Mouse (Mus musculus) intestine, postnatal 0 days (tissue): ENCODE data around the gene Socs2. TPM values are rescaled to one million over a fixed set of nuclear protein-coding genes. Genes with fewer than 3 reads are reported as not detected.

Experiments used
- ATAC-seq: fragments of 200-750 bp; cut with Nextera tagmentation; 2 replicates; pipeline ENCODE4 v1.8.0; 2017; ENCODE audit warnings: mild to moderate bottlenecking, moderate TSS enrichment, moderate library complexity
- H3K27ac ChIP-seq: fragments of 300-500 bp; sonication (generic); 2 replicates; pipeline ENCODE4 v1.5.1; 2014; ENCODE audit warnings: mild to moderate bottlenecking, low read depth, low read length, moderate library complexity
- H3K27me3 ChIP-seq: fragments of 300-500 bp; sonication (generic); replicated peaks from 2 replicates; pipeline ENCODE4 v1.6.1; 2014; ENCODE audit warnings: low read length, mixed read lengths; ENCODE audit not compliant: control insufficient read depth, insufficient read depth
- H3K36me3 ChIP-seq: fragments of 300-500 bp; sonication (generic); 2 replicates; pipeline ENCODE4 v1.6.1; 2014; ENCODE audit warnings: mild to moderate bottlenecking, moderate library complexity; ENCODE audit not compliant: control insufficient read depth, insufficient read depth
- H3K4me1 ChIP-seq: fragments of 300-500 bp; sonication (generic); replicated peaks from 2 replicates; pipeline ENCODE4 v1.6.1; 2014; ENCODE audit warnings: antibody characterized with exemption, low read length, mixed read lengths; ENCODE audit not compliant: control insufficient read depth, insufficient read depth
- H3K4me2 ChIP-seq: fragments of 300-500 bp; sonication (generic); replicated peaks from 2 replicates; pipeline ENCODE4 v1.6.1; 2014; ENCODE audit warnings: low read depth, mild to moderate bottlenecking, moderate library complexity
- H3K4me3 ChIP-seq: fragments of 300-500 bp; sonication (generic); 2 replicates; pipeline ENCODE4 v1.5.1; 2014; ENCODE audit warnings: low read depth, low read length
- H3K9ac ChIP-seq: fragments of 300-500 bp; sonication (generic); 2 replicates; pipeline ENCODE4 v1.6.1; 2014; ENCODE audit warnings: mild to moderate bottlenecking, low read depth, low read length
- H3K9me3 ChIP-seq: fragments of 300-500 bp; sonication (generic); 2 replicates; pipeline ENCODE4 v1.6.1; 2016; ENCODE audit warnings: mixed run types; ENCODE audit not compliant: control insufficient read depth
- CTCF ChIP-seq: sonication (generic); IDR thresholded peaks from 2 replicates; pipeline ENCODE4 v1.5.1; 2016; ENCODE audit warnings: low read depth, mild to moderate bottlenecking, control low read depth, antibody characterized with exemption, moderate library complexity
- WGBS: fragments of 180-500 bp; shearing (Covaris S2); extraction: QIAGEN DNeasy Blood & Tissue Kit; methylation state at CpG from one replicate; pipeline ENCODE4 v1.1.7; 2014; 5-methylcytosine and 5-hydroxymethylcytosine counted together
- polyA plus RNA-seq: library from polyadenylated mRNA; unstranded; fragments of >200 nt; fragmentation: Nextera tagmentation; extraction: Ambion mirVana; gene quantifications from 2 replicates; pipeline ENCODE4 v1.2.1, GENCODE M21; 2015

Socs2 gene
- polyA plus RNA-seq, 1 experiment from 2014 or later, result 158 TPM

DNA sequence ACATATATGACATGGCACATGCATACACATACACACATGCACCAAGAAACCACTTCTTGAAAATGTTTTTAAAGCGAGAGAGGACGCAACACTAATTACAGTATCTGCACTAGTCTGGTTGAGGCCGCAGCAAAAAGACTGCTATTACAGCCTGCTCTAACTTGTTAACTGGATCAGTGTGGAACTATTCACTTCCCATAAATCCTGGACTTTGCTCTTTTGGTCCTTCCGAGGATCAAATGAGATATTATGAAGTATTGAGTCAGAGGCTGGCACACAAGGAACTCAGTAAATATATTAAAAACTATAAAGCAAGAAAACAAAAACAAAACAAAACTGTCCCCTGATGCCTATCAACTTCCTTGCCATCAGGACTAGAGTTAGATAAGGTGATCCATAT lies 6.8 kb downstream of the Socs2 start:
- TF ChIP-seq CTCF, result no peak
- H3K9ac ChIP-seq, result no peak overlapping the region
- ATAC-seq, result peak; percentile 70
- H3K27me3 ChIP-seq, result no peaks in the 10 kb centered on the region
- H3K9me3 ChIP-seq, result no peaks in the 10 kb centered on the region
- H3K4me1 ChIP-seq, result 0 out of 2 replicates have a peak, but pooled peaks cover 7% of the 10 kb centered on the region
- peaks cover 26% of the 10 kb centered on the region; the same call in 1 of the 2 replicates for H3K36me3 ChIP-seq
- 34% methylated on average over 4 of the region's 4 CpGs for WGBS
- peak overlapping the region; percentile 61 for H3K4me2 ChIP-seq
- H3K27ac ChIP-seq, result peak overlapping the region; percentile 76
- H3K4me3 ChIP-seq, result peak overlapping the region; percentile 21

DNA sequence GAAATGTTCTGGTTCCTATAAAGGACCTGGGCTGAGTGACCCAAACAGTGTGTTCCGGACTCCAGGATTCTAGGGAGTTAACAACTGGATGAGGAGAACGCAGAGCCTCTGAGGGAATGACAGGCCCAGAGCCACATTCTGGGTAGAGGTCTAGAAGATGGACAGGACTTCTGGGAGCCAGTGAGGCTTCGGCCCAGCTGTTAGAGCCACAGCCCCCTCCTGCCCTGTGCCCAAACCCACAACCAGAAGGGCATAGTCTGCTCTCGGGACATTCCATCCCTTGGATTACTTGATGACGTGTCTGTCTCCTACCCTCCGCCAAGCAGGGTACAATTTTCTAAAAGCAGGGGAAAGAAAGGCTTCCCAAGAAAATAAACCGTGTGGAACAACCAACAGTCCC lies 7.8 kb downstream of the Socs2 start:
- Histone ChIP-seq H3K9me3 (no peaks in the 10 kb centered on the region), H3K9ac (no peak overlapping the region), H3K27me3 (no peaks in the 10 kb centered on the region), H3K4me1 (0 out of 2 replicates have a peak, but pooled peaks cover 7% of the 10 kb centered on the region), H3K4me2 (peak overlapping the region; percentile 61), H3K36me3 (peaks cover 26% of the 10 kb centered on the region; the same call in 1 of the 2 replicates), H3K27ac (no peak overlapping the region), H3K4me3 (no peak overlapping the region)
- WGBS, result 81% methylated on average over 7 of the region's 7 CpGs
- no peak for TF ChIP-seq CTCF
- no peak for ATAC-seq

DNA sequence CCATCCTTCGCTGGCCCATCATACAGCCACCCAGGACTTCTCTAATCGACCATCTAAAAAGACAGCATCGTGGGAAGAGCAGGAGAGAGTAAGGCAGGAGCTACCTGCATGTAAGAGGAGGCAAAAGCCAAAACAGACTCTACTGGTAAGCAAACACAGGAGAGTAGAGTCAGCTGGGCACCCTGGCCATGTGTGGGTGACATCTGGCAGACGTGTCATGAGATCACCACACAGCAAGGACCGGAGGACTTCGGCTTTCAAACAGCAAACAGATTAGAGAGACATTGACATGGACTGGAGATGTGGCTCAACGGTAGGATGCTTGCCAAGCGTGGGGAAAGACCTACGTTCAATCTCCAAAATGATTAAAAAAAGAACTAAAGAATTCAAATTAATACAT lies 8.5 kb downstream of the Socs2 start:
- H3K27me3 ChIP-seq, result no peaks in the 10 kb centered on the region
- H3K9me3 ChIP-seq, result no peaks in the 10 kb centered on the region
- no peak overlapping the region for H3K4me3 ChIP-seq
- WGBS, result 64% methylated on average over 9 of the region's 9 CpGs
- H3K27ac ChIP-seq, result no peak overlapping the region
- H3K36me3 ChIP-seq, result peaks cover 26% of the 10 kb centered on the region; the same call in 1 of the 2 replicates
- no peak for TF ChIP-seq CTCF
- H3K4me2 ChIP-seq, result no peak overlapping the region
- H3K4me1 ChIP-seq, result 0 out of 2 replicates have a peak, but pooled peaks cover 7% of the 10 kb centered on the region
- H3K9ac ChIP-seq, result no peak overlapping the region
- ATAC-seq, result no peak

DNA sequence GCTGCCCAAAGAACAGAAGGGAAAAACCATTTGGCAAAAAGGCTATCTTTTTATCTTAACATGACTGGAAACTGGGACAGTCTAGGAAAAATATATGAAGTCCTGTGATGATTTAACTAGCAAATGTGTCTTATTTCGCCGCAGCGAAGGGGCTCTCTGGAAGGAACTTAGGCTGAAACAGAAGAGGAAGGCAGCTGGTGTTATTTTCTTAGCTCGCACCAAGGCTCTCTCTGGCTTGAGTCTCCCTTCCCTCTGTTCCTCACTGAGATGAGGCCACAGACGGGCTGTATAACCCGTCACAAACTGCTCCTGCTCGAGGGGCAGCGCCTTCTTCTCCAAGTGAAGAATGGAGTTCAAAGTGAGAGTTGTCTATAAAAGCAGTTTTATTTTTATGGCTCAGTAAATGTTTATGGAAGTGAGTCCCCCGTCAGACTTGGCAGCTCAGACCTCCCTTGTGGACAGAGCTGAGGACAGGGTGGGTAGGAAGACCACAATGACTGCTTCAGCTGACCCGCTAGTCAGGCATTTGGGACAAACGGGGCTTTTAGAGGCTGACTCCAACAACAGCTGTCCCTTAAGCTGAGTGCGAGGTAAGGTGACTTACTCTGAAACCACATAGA lies 9.3 kb downstream of the Socs2 start:
- H3K4me2 ChIP-seq, result no peak overlapping the region
- no peak for TF ChIP-seq CTCF
- H3K9me3 ChIP-seq, result no peaks in the 10 kb centered on the region
- no peak for ATAC-seq
- no peak overlapping the region for H3K9ac ChIP-seq
- 55% methylated on average over 12 of the region's 12 CpGs for WGBS
- H3K27me3 ChIP-seq, result no peaks in the 10 kb centered on the region
- H3K27ac ChIP-seq, result no peak overlapping the region
- 0 out of 2 replicates have a peak, but pooled peaks cover 7% of the 10 kb centered on the region for H3K4me1 ChIP-seq
- peaks cover 26% of the 10 kb centered on the region; the same call in 1 of the 2 replicates for H3K36me3 ChIP-seq
- no peak overlapping the region for H3K4me3 ChIP-seq

DNA sequence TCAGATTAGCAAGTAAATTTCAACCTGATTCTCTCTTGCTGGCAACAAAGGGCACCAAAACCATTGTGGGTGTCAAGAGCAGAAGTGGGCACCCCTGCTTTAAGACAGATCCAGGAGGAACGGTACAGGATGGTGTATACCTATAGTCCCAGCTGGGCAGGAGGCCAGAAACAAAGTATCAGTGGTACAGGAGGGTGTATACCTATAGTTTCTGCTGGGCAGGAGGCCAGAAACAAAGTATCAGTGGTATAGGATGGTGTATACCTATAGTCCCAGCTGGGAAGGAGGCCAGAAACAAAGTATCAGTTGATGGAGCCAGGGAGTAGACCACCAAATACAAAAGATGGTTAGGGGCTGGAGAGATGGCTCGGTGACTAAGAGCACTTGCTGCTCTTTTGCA lies 12.2 kb downstream of the Socs2 start:
- H3K4me3 ChIP-seq, result no peak overlapping the region
- H3K27ac ChIP-seq, result no peak overlapping the region
- ATAC-seq, result no peak
- no peak for TF ChIP-seq CTCF
- no peaks in the 10 kb centered on the region for H3K9me3 ChIP-seq
- peaks cover 24% of the 10 kb centered on the region; the same call in 1 of the 2 replicates for H3K36me3 ChIP-seq
- 0 out of 2 replicates have a peak, but pooled peaks cover 7% of the 10 kb centered on the region for H3K4me1 ChIP-seq
- no peaks in the 10 kb centered on the region for H3K27me3 ChIP-seq
- H3K4me2 ChIP-seq, result no peak overlapping the region
- H3K9ac ChIP-seq, result no peak overlapping the region
- WGBS, result 91% methylated on average over 2 of the region's 2 CpGs

DNA sequence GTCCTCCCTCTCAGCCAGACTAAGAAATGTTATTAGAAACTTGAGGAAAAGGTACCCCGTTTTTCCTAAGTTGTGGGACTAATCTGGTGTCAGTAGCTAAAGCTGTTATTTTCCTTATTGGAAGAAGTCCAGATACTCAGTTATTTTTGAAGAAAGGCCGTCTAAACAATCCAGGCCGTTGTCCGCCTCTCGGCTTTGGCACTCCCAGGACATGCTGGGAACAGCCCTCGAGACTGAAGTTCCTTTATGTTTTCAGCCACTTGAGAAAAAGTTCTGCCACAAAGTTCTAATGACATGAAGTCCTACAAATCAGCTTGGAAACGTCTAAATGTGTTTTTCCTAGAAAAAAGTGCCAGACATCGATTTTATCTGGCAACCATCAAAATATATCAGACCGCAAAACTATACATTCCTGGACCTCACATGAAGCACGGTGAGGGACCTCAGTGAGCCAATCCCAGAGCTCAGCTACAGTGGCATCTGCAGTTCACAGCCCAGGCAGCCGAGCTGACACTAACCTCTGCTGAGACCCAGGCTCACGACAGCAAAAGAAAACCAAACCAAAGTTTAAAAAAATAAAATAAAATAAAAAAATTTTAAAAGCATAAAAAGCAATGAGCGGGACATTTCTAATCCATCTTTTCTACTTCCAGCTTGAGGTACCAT lies 17.2 kb downstream of the Socs2 start:
- ATAC-seq, result no peak
- Histone ChIP-seq H3K27me3 (no peaks in the 10 kb centered on the region), H3K27ac (no peak overlapping the region), H3K4me2 (no peak overlapping the region), H3K9me3 (no peaks in the 10 kb centered on the region), H3K36me3 (no peaks in the 10 kb centered on the region; the same call in 1 of the 2 replicates), H3K9ac (no peak overlapping the region), H3K4me3 (no peak overlapping the region), H3K4me1 (no peaks in the 10 kb centered on the region)
- TF ChIP-seq CTCF, result no peak
- 53% methylated on average over 13 of the region's 13 CpGs for WGBS
